Mouse (Mus musculus) hindbrain, embryonic 13.5 days (tissue): ENCODE measurements around the gene Cd2. TPM values are rescaled to one million over a fixed set of nuclear protein-coding genes. Genes with fewer than 3 reads are reported as not detected.

Source experiments
- ATAC-seq: fragments of 200-750 bp; cut with Nextera tagmentation; 2 replicates; pipeline ENCODE4 v1.8.0; 2017; ENCODE audit warnings: moderate TSS enrichment; ENCODE audit not compliant: low FRiP score
- H3K27ac ChIP-seq: fragments of 300-500 bp; sonication (generic); 2 replicates; pipeline ENCODE4 v1.5.1; 2015; ENCODE audit warnings: inconsistent platforms, mild to moderate bottlenecking, moderate library complexity
- H3K27me3 ChIP-seq: fragments of 300-500 bp; sonication (generic); 2 replicates; pipeline ENCODE4 v1.6.1; 2015; ENCODE audit warnings: mild to moderate bottlenecking, inconsistent platforms
- H3K36me3 ChIP-seq: fragments of 300-500 bp; sonication (generic); 2 replicates; pipeline ENCODE4 v1.6.1; 2015; ENCODE audit warnings: mild to moderate bottlenecking, inconsistent platforms
- H3K4me1 ChIP-seq: fragments of 300-500 bp; sonication (generic); replicated peaks from 2 replicates; pipeline ENCODE4 v1.6.1; 2015; ENCODE audit warnings: inconsistent platforms
- H3K4me2 ChIP-seq: fragments of 300-500 bp; sonication (generic); 2 replicates; pipeline ENCODE4 v1.6.1; 2015; ENCODE audit warnings: inconsistent platforms, mild to moderate bottlenecking, moderate library complexity
- H3K4me3 ChIP-seq: fragments of 300-500 bp; sonication (generic); 2 replicates; pipeline ENCODE4 v1.5.1; 2015; ENCODE audit warnings: mild to moderate bottlenecking, inconsistent platforms
- H3K9ac ChIP-seq: fragments of 300-500 bp; sonication (generic); 2 replicates; pipeline ENCODE4 v1.6.1; 2015; ENCODE audit warnings: mild to moderate bottlenecking, inconsistent platforms
- H3K9me3 ChIP-seq: fragments of 300-500 bp; sonication (generic); 2 replicates; pipeline ENCODE4 v1.6.1; 2016; ENCODE audit warnings: inconsistent platforms
- WGBS: fragments of 180-500 bp; shearing (Covaris S2); methylation state at CpG from one replicate; pipeline ENCODE4 v1.1.7; 2015; 5-methylcytosine and 5-hydroxymethylcytosine counted together
- polyA plus RNA-seq: library from polyadenylated mRNA; unstranded; fragments of >200 nt; fragmentation: Nextera tagmentation; extraction: Ambion mirVana; gene quantifications from 2 replicates; pipeline ENCODE4 v1.2.1, GENCODE M21; 2015

Cd2 gene
- polyA plus RNA-seq, 1 experiment from 2014 or later = not detected

- 38% methylated on average over 9 of the region's 9 CpGs for WGBS
- no peaks in the 10 kb centered on the region for H3K9me3 ChIP-seq
- H3K9ac ChIP-seq = no peak overlapping the region
- H3K36me3 ChIP-seq = no peaks in the 10 kb centered on the region
- H3K4me1 ChIP-seq = peaks cover 6% of the 10 kb centered on the region
- no peak overlapping the region for H3K27ac ChIP-seq
- H3K4me2 ChIP-seq = no peak overlapping the region
- no peak overlapping the region for H3K4me3 ChIP-seq
- ATAC-seq = no peak
- no peaks in the 10 kb centered on the region for H3K27me3 ChIP-seq
Measured at GRCm38 (mm10) chr3:101230201-101230600, 57.5 kb downstream of the Cd2 start.

- Histone ChIP-seq H3K4me3 (no peak overlapping the region), H3K27me3 (no peaks in the 10 kb centered on the region), H3K36me3 (no peaks in the 10 kb centered on the region), H3K27ac (no peak overlapping the region), H3K9ac (no peak overlapping the region), H3K4me1 (peaks cover 6% of the 10 kb centered on the region), H3K4me2 (no peak overlapping the region), H3K9me3 (no peaks in the 10 kb centered on the region)
- WGBS = 36% methylated on average over 5 of the region's 5 CpGs
- ATAC-seq = no peak
Measured at GRCm38 (mm10) chr3:101229551-101229930, 58.2 kb downstream of the Cd2 start.

GRCm38 (mm10) chr3:101228868-101229550 lies 58.7 kb downstream of the Cd2 start:
- ATAC-seq = no peak
- H3K4me2 ChIP-seq = no peak overlapping the region

DNA sequence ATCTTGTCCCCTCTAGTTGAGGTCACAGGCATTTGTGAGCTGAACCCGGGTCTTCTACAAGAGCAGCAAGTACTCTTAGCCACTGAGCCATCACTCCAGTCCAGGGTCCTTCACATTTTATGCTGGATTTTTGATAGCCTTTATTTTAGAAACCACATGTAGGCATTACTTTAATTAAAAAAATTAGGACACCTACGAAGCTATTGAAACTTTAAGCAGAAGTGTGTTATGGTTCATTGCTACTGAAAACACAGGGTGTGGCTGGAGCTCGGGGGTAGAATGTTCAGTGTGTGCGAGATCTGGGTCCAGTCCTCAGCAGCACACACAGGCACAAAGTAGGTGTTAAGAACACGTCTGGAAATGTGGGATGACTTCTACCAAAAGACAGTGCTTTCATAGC lies 59.7 kb downstream of the Cd2 start:
- WGBS = 82% methylated on average over 5 of the region's 5 CpGs
- Histone ChIP-seq H3K4me1 (peaks cover 6% of the 10 kb centered on the region), H3K36me3 (no peaks in the 10 kb centered on the region), H3K4me2 (no peak overlapping the region), H3K4me3 (no peak overlapping the region), H3K9ac (no peak overlapping the region), H3K27ac (no peak overlapping the region), H3K27me3 (no peaks in the 10 kb centered on the region), H3K9me3 (no peaks in the 10 kb centered on the region)
- no peak for ATAC-seq

More at GRCm38 (mm10) chr3:101228868-101229550, 58.7 kb downstream of the Cd2 start:
- no peaks in the 10 kb centered on the region for H3K36me3 ChIP-seq
- H3K9me3 ChIP-seq = no peaks in the 10 kb centered on the region
- peaks cover 6% of the 10 kb centered on the region for H3K4me1 ChIP-seq
- no peaks in the 10 kb centered on the region for H3K27me3 ChIP-seq
- no peak overlapping the region for H3K4me3 ChIP-seq
- no peak overlapping the region for H3K9ac ChIP-seq
- no peak overlapping the region for H3K27ac ChIP-seq
- WGBS = 85% methylated on average over 13 of the region's 13 CpGs

Other genes starting within 250 kb of the Cd2 start
- 2.1 and 2.4 TPM in 2 replicates for gene Ptgfrn, start 177.7 kb downstream of the Cd2 start, polyA plus RNA-seq
- gene Igsf3, start 89.1 kb upstream of the Cd2 start, polyA plus RNA-seq = 81.4 and 87.9 TPM in 2 replicates